Mouse (Mus musculus): Measurements from ENCODE around the gene BC051142.

- TF ChIP-seq POLR2A (IDR thresholded peaks at IDR 0.05; ENCODE audit: insufficient read depth, low read depth, low read length) (no peak), CTCF (IDR thresholded peaks at IDR 0.05) (no peak)
Observed at GRCm38 (mm10) chr17:34392321-34392720, 6.3 kb upstream of the BC051142 start.

Data from heart, adult 2 months (tissue).